Mouse (Mus musculus): ENCODE data around the gene Prss35.

GRCm38 (mm10) chr9:86707431-86707830 lies 36.0 kb upstream of the Prss35 start:
- TF ChIP-seq HCFC1 (IDR thresholded peaks at IDR 0.05; ENCODE audit: borderline replicate concordance, insufficient read depth, low read length) (no peak), CHD2 (IDR thresholded peaks at IDR 0.05; ENCODE audit: low read depth, low read length) (no peak), ZNF384 (IDR thresholded peaks at IDR 0.05; ENCODE audit: low read depth, low read length) (no peak), ZC3H11A (IDR thresholded peaks at IDR 0.05; ENCODE audit: borderline replicate concordance, low read depth, low read length) (no peak), MAFK (IDR thresholded peaks at IDR 0.05; ENCODE audit: insufficient read depth, low read depth, low read length) (no peak)

Data from ES-E14 (cell line).